Mouse (Mus musculus) kidney, adult 10 weeks (tissue): ENCODE measurements around the gene Itgb6. TPM values are rescaled to one million over a fixed set of nuclear protein-coding genes. Genes with fewer than 3 reads are reported as not detected.

Experiments used
- polyA plus RNA-seq: library from polyadenylated mRNA; stranded (reverse); fragments of 350-450 nt; fragmentation: Illumina TruSeq; extraction: RNeasy Lipid Tissue Mini Kit (QIAGEN cat#74804); gene quantifications from one replicate; pipeline ENCODE4 v1.2.3, GENCODE M21; 2014; ENCODE audit warnings: low read depth, low replicate concordance

Gene Itgb6
- 160 TPM for polyA plus RNA-seq

DNA sequence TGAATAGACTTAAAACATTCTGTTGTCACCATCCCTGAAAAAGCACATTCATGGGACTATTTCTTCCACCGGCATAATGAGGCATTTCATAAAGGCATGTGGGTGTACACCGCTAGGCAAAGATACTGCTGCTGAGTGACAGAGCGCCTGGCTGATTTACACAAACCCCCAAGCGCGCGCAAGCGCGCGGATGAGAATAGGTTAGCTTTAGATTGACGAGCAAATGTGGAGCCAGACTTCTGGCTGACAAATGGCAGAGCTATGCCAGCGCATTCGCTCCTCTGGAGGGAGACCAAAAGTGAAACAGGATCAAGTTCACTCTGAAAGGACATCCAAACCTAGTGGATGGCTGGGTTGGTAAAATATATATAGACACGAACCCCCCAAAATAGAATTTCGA is at the start of gene Itgb6:
Gene Itgb6, minus strand, starts transcription at position 130 of the 400 bp plus-strand sequence.

GRCm38 (mm10) chr2:60552902-60553682 is 169.4 kb downstream of the Itgb6 start, which contains the start of gene Pla2r1:
Pla2r1 (minus strand) TSS chr2:60553308.

Other genes with a start within 250 kb of the Itgb6 start
- 6.2 TPM for gene Pla2r1, start 169.3 kb downstream of the Itgb6 start, polyA plus RNA-seq
- 62.8 TPM for gene Rbms1, start 240.5 kb upstream of the Itgb6 start, polyA plus RNA-seq